In genomic region chr14:75794726-75795125, GRCm38 (mm10) we compare ENCODE assay signal across 15 mouse cellular contexts.
"Had no signal": no experiment of that assay in that cellular context is flagged by ENCODE, and none has a peak within 500 bp of the region (broad histone marks: within the 10 kb centered on the region; RNA-seq: fewer than 3 reads in every experiment).

No protein-coding gene starts in this region.

- H3K4me3 ChIP-seq: limb, embryonic 12.5 days; limb, embryonic 15.5 days; liver, embryonic 13.5 days had no signal

- H3K27me3 ChIP-seq: limb, embryonic 12.5 days; limb, embryonic 15.5 days had no signal

- ATAC-seq: hindbrain, postnatal 0 days; inflammation-experienced regulatory T-cells, adult 6 months; intestine, embryonic 16.5 days had no signal

- H3K27ac ChIP-seq: hindbrain, embryonic 14.5 days; hindbrain, postnatal 0 days; limb, embryonic 12.5 days; limb, embryonic 15.5 days; liver, embryonic 13.5 days had no signal

- DNase-seq: left cerebral cortex, postnatal 4 days; liver, embryonic 13.5 days; lung, adult 2 months; lung, postnatal 14 days; lung, postnatal 4 days; midbrain, embryonic 14.5 days; thymus, adult 2 months; thymus, postnatal 14 days; thymus, postnatal 4 days had no signal
